Mouse (Mus musculus) megakaryocyte, adult 5-6 weeks (primary cell): ENCODE measurements around the gene Gm8890. TPM values are rescaled to one million over a fixed set of nuclear protein-coding genes. Genes with fewer than 3 reads are reported as not detected.
"Not testable (repeated sequence)": the region's sequence is repeated elsewhere in the genome, so short reads cannot be mapped to it uniquely, and the experiment has no call there.

ENCODE experiments used
- ATAC-seq: 2 replicates; pipeline ENCODE4 v1.8.0; 2016; ENCODE audit warnings: mild to moderate bottlenecking, inconsistent platforms; ENCODE audit not compliant: poor library complexity, severe bottlenecking
- total RNA-seq, 2 experiments: library from RNA; stranded (forward) in 1 of 2; stranded (reverse) in 1 of 2; fragments of 153-499, 151-499 nt in 1 of 2; fragments of 221-1000, 200-1000 nt in 1 of 2; gene quantifications; 2 replicates each; pipeline versions ENCODE4 v1.2.3 to v1.2.4; 2015 to 2017

The Gm8890 gene
- total RNA-seq (2015) (not detected in 2 replicates), total RNA-seq (2017) (not detected in 2 replicates)

GRCm38 (mm10) chr5:11255733-11256132 is at the start of gene Gm8890:
Gene Gm8890 (plus strand): TSS chr5:11256033.
- not testable (repeated sequence) for ATAC-seq

GRCm38 (mm10) chr5:11256221-11256620 is 388 bp downstream of the Gm8890 start:
- not testable (repeated sequence) for ATAC-seq

Other genes with a start within 250 kb of the Gm8890 start
- gene Gm8879, start 128.4 kb upstream of the Gm8890 start, total RNA-seq (2015): not detected in 2 replicates
- gene Gm8879, start 128.4 kb upstream of the Gm8890 start, total RNA-seq (2017): not detected in 2 replicates
- gene Gm5861, start 73.0 kb upstream of the Gm8890 start, total RNA-seq (2015): not detected in 2 replicates
- gene Gm5861, start 73.0 kb upstream of the Gm8890 start, total RNA-seq (2017): not detected in 2 replicates
- gene Speer1, start 85.5 kb downstream of the Gm8890 start, total RNA-seq (2015): not detected in 2 replicates
- gene Speer1, start 85.5 kb downstream of the Gm8890 start, total RNA-seq (2017): not detected in 2 replicates
- gene Gm8897, start 160.4 kb downstream of the Gm8890 start, total RNA-seq (2015): not detected in 2 replicates
- gene Gm8897, start 160.4 kb downstream of the Gm8890 start, total RNA-seq (2017): not detected in 2 replicates
- not detected in 2 replicates for gene Gm8906, start 246.7 kb downstream of the Gm8890 start, total RNA-seq (2015)
- not detected in 2 replicates for gene Gm8906, start 246.7 kb downstream of the Gm8890 start, total RNA-seq (2017)